20 mouse cellular contexts compared by ENCODE assay signal in the genomic region with DNA sequence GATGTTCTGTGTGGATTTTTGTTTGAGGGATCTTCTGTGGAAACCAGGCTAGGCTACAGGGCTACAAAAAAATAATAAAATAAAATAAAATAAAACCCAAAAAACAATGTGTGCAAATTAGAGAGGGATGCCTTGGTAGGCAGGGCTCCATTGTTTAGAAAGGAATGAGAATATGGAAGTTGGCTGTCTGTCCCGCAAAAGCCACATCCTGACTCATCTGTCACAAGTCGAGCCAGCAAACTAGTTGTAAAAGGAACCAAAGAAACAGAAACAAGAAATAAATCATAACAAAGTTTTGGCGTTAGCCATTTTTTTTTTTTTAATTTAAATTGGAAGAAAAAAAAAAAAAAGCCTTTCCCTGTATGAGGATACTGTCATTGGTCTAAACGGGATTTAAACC.
A peak's percentile ranks its signal among the peaks of the same experiment; 100 is the strongest.
DNase-seq lines count a peak whose midpoint lies in the region; ATAC-seq and TF ChIP-seq lines count a peak whose summit lies in the region.
"Had no signal": no experiment of that assay in that cellular context is flagged by ENCODE, and none has a peak within 500 bp of the region (broad histone marks: within the 10 kb centered on the region; RNA-seq: fewer than 3 reads in every experiment).

No protein-coding gene starts in this region.

- no peak overlapping the region for H3K9ac ChIP-seq in midbrain, embryonic 11.5 days (ENCODE audit: low read length)
- no peak overlapping the region for H3K9ac ChIP-seq in midbrain, postnatal 0 days (replicated peaks; ENCODE audit: low read length, poor library complexity, severe bottlenecking)
- no peak overlapping the region for H3K9ac ChIP-seq in intestine, embryonic 15.5 days
- H3K9ac ChIP-seq: embryonic facial prominence, embryonic 12.5 days; forebrain, embryonic 15.5 days; limb, embryonic 15.5 days; liver, postnatal 0 days had no signal

- no peak for ATAC-seq in midbrain, embryonic 11.5 days (ENCODE audit: low FRiP score)
- no peak for ATAC-seq in midbrain, postnatal 0 days (ENCODE audit: low FRiP score)
- no peak for ATAC-seq in intestine, embryonic 15.5 days
- ATAC-seq: forebrain, embryonic 15.5 days; liver, postnatal 0 days; midbrain, embryonic 16.5 days had no signal

- no peaks in the 10 kb centered on the region for H3K36me3 ChIP-seq in midbrain, embryonic 11.5 days (ENCODE audit: control insufficient read depth, insufficient read depth, low read length)
- no peaks in the 10 kb centered on the region for H3K36me3 ChIP-seq in midbrain, postnatal 0 days (ENCODE audit: insufficient read depth, low read length)
- H3K36me3 ChIP-seq in intestine, embryonic 15.5 days: no peaks in the 10 kb centered on the region
- H3K36me3 ChIP-seq: embryonic facial prominence, embryonic 12.5 days; forebrain, embryonic 15.5 days; G1E; hindbrain, embryonic 10.5 days; limb, embryonic 15.5 days had no signal

- H3K4me3 ChIP-seq in midbrain, embryonic 11.5 days (ENCODE audit: low read depth, low read length): no peak overlapping the region
- H3K4me3 ChIP-seq in midbrain, postnatal 0 days (ENCODE audit: low read depth, low read length): no peak overlapping the region
- no peak overlapping the region for H3K4me3 ChIP-seq in intestine, embryonic 15.5 days (replicated peaks)
- H3K4me3 ChIP-seq: embryonic facial prominence, embryonic 12.5 days; forebrain, embryonic 15.5 days; heart, adult 2 months; hindbrain, embryonic 10.5 days; limb, embryonic 15.5 days had no signal

- H3K4me1 ChIP-seq in midbrain, embryonic 11.5 days (ENCODE audit: control insufficient read depth, insufficient read depth, low read length): peaks cover 15% of the 10 kb centered on the region
- peaks cover 14% of the 10 kb centered on the region for H3K4me1 ChIP-seq in midbrain, postnatal 0 days (ENCODE audit: insufficient read depth, low read length)
- peaks cover 23% of the 10 kb centered on the region for H3K4me1 ChIP-seq in intestine, embryonic 15.5 days (replicated peaks)

- no peak overlapping the region for H3K4me2 ChIP-seq in midbrain, embryonic 11.5 days
- H3K4me2 ChIP-seq in midbrain, postnatal 0 days (ENCODE audit: low read depth, low read length, poor library complexity, severe bottlenecking): no peak overlapping the region
- no peak overlapping the region for H3K4me2 ChIP-seq in intestine, embryonic 15.5 days (replicated peaks)
- H3K4me2 ChIP-seq: embryonic facial prominence, embryonic 12.5 days; forebrain, embryonic 15.5 days; limb, embryonic 15.5 days had no signal

- WGBS in midbrain, embryonic 11.5 days: 91% methylated on average over 4 of the region's 4 CpGs
- WGBS in midbrain, postnatal 0 days: 86% methylated on average over 4 of the region's 4 CpGs
- 63% methylated on average over 4 of the region's 4 CpGs for WGBS in intestine, embryonic 15.5 days

- no peaks in the 10 kb centered on the region for H3K9me3 ChIP-seq in midbrain, embryonic 11.5 days (ENCODE audit: control insufficient read depth, low read length)
- no peaks in the 10 kb centered on the region for H3K9me3 ChIP-seq in midbrain, postnatal 0 days (ENCODE audit: low read length)
- H3K9me3 ChIP-seq in intestine, embryonic 15.5 days: no peaks in the 10 kb centered on the region
- H3K9me3 ChIP-seq: embryonic facial prominence, embryonic 12.5 days; forebrain, embryonic 15.5 days; G1E; hindbrain, embryonic 10.5 days; limb, embryonic 15.5 days had no signal

- H3K27ac ChIP-seq in midbrain, embryonic 11.5 days (ENCODE audit: low read depth, low read length): no peak overlapping the region
- H3K27ac ChIP-seq in midbrain, postnatal 0 days (ENCODE audit: low read depth, low read length): no peak overlapping the region
- H3K27ac ChIP-seq in intestine, embryonic 15.5 days: no peak overlapping the region
- H3K27ac ChIP-seq: forebrain, embryonic 15.5 days; heart, adult 2 months; hindbrain, embryonic 10.5 days; limb, embryonic 15.5 days had no signal

- H3K27me3 ChIP-seq in midbrain, embryonic 11.5 days (ENCODE audit: control insufficient read depth, insufficient read depth, low read length): no peaks in the 10 kb centered on the region
- H3K27me3 ChIP-seq in midbrain, postnatal 0 days (ENCODE audit: insufficient read depth, low read length): no peaks in the 10 kb centered on the region
- H3K27me3 ChIP-seq in intestine, embryonic 15.5 days (replicated peaks): no peaks in the 10 kb centered on the region
- H3K27me3 ChIP-seq: embryonic facial prominence, embryonic 12.5 days; forebrain, embryonic 15.5 days; limb, embryonic 15.5 days had no signal

- no peak for TF ChIP-seq CTCF in midbrain, postnatal 0 days (IDR thresholded peaks at IDR 0.05)

- peak; percentile 37 for DNase-seq in kidney, postnatal 14 days
- DNase-seq in kidney, postnatal 4 days: no peak
- peak; percentile 44 for DNase-seq in midbrain, embryonic 11.5 days (ENCODE audit: low spot score, missing footprints)
- DNase-seq in midbrain, postnatal 0 days (ENCODE audit: low spot score): no peak
- DNase-seq in c-Kit-positive CD71-negative TER-119-negative erythroid progenitor cells, embryonic 14.5 days (ENCODE audit: low read depth): peak; percentile 6
- peak; percentile 47 for DNase-seq in naive thymus-derived CD4-positive, alpha-beta T cell, adult 2 months (ENCODE audit: low read depth)
- no peak for DNase-seq in adrenal gland, adult 18-20 months (ENCODE audit: low spot score in 2 of 2)
- DNase-seq: cerebellum, adult 8-10 months; gastrocnemius, postnatal 14 days; heart, adult 2 months; kidney, adult 18-20 months; liver, postnatal 0 days; thymus, postnatal 36 days had no signal

Comparison
In these comparisons a context has a peak if more than half of its experiments do, and no peak if none do; other contexts are left out.
1. DNase-seq: peak in kidney, postnatal 14 days (single experiment), midbrain, embryonic 11.5 days (single experiment), c-Kit-positive CD71-negative TER-119-negative erythroid progenitor cells, embryonic 14.5 days (single experiment) and naive thymus-derived CD4-positive, alpha-beta T cell, adult 2 months (single experiment); none in kidney, postnatal 4 days (0 of 2), midbrain, postnatal 0 days (single experiment) and adrenal gland, adult 18-20 months (0 of 2).